Comparison of ENCODE assay signal across 8 mouse cellular contexts in the genomic region with DNA sequence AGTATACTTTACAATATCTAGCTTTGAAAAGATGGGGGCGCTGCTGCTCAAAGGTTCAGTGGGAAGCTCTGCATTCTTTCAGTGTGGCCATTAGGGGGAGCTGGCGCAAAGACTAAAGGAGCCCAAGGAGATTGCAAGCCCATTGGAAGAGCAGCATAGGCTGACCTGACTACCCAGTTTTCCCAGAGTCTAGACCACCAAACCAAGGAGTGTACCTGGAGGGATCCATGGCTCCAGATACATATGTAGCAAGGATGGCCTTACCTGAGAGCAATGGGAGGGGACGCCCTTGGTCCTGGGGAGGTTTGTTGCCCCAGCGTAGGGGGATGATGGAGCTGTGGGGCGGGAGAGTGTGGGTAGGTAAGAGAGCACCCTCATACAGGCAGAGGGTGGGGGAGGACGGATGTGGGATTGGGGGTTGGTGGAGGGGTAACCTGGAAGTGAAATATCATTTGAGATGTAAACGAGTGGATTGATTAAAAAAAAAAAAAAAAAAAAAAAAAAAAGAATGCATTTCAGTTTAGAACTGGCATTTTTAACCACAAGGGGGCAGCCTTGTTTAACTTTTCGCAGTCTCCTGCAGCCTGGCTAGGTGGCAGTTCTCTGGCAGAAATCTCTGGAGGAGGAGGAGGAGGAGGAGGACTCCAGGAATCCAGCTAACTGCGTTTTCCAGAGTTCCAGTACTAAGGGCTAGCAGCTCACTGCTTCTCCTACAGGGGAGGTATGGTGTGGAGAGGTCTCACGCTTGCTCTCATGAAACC. TPM values are rescaled to one million over a fixed set of nuclear protein-coding genes. Genes with fewer than 3 reads are reported as not detected.
DNase-seq lines count a peak whose midpoint lies in the region; ATAC-seq lines count a peak whose summit lies in the region.

No protein-coding gene starts in this region.

- no peaks in the 10 kb centered on the region for H3K27me3 ChIP-seq in forebrain, embryonic 15.5 days
- H3K27me3 ChIP-seq in hindbrain, embryonic 11.5 days (ENCODE audit: control insufficient read depth, insufficient read depth, low read length), result no peaks in the 10 kb centered on the region
- H3K27me3 ChIP-seq in lung, embryonic 16.5 days (ENCODE audit: control insufficient read depth, insufficient read depth, low read depth, low read length), result no peaks in the 10 kb centered on the region

- WGBS in forebrain, embryonic 15.5 days, result 18% methylated on average over 10 of the region's 10 CpGs
- 28% methylated on average over 10 of the region's 10 CpGs for WGBS in hindbrain, embryonic 11.5 days
- WGBS in lung, embryonic 16.5 days, result 15% methylated on average over 10 of the region's 10 CpGs

- no peaks in the 10 kb centered on the region for H3K9me3 ChIP-seq in forebrain, embryonic 15.5 days
- no peaks in the 10 kb centered on the region for H3K9me3 ChIP-seq in hindbrain, embryonic 11.5 days (ENCODE audit: control insufficient read depth, low read length)
- H3K9me3 ChIP-seq in lung, embryonic 16.5 days (ENCODE audit: control insufficient read depth, low read length), result no peaks in the 10 kb centered on the region

- no peak overlapping the region for H3K27ac ChIP-seq in forebrain, embryonic 15.5 days (replicated peaks)
- no peak overlapping the region for H3K27ac ChIP-seq in hindbrain, embryonic 11.5 days (ENCODE audit: low read depth, low read length)
- no peak overlapping the region for H3K27ac ChIP-seq in lung, embryonic 16.5 days (ENCODE audit: low read length)

- no peaks in the 10 kb centered on the region for H3K36me3 ChIP-seq in forebrain, embryonic 15.5 days
- no peaks in the 10 kb centered on the region for H3K36me3 ChIP-seq in hindbrain, embryonic 11.5 days (ENCODE audit: control insufficient read depth, insufficient read depth, low read length)
- H3K36me3 ChIP-seq in lung, embryonic 16.5 days (ENCODE audit: control insufficient read depth, insufficient read depth, low read length), result no peaks in the 10 kb centered on the region

- H3K4me1 ChIP-seq in forebrain, embryonic 15.5 days, result 0 out of 2 replicates have a peak, but pooled peaks cover 4% of the 10 kb centered on the region
- H3K4me1 ChIP-seq in hindbrain, embryonic 11.5 days (replicated peaks; ENCODE audit: control insufficient read depth, insufficient read depth, low read length), result no peaks in the 10 kb centered on the region
- no peaks in the 10 kb centered on the region for H3K4me1 ChIP-seq in lung, embryonic 16.5 days (replicated peaks; ENCODE audit: control insufficient read depth, insufficient read depth, low read length)

- peak overlapping the region; percentile 12 for H3K4me3 ChIP-seq in forebrain, embryonic 15.5 days
- H3K4me3 ChIP-seq in hindbrain, embryonic 11.5 days (ENCODE audit: low read depth, low read length), result no peak overlapping the region
- peak overlapping the region; percentile 23; the same call in 1 of the 2 replicates for H3K4me3 ChIP-seq in lung, embryonic 16.5 days (ENCODE audit: low read length)

- ATAC-seq in forebrain, embryonic 15.5 days (replicated peaks), result peak; percentile 90
- ATAC-seq in hindbrain, embryonic 11.5 days (ENCODE audit: low FRiP score), result peak; percentile 82
- peak; percentile 78 for ATAC-seq in lung, embryonic 16.5 days (ENCODE audit: low read depth)

- no peak overlapping the region for H3K9ac ChIP-seq in forebrain, embryonic 15.5 days (replicated peaks)
- H3K9ac ChIP-seq in hindbrain, embryonic 11.5 days (ENCODE audit: low read depth, low read length), result no peak overlapping the region
- H3K9ac ChIP-seq in lung, embryonic 16.5 days (ENCODE audit: low read length), result no peak overlapping the region

- peak; percentile 82 for DNase-seq in Muller cell, postnatal 12 days (ENCODE audit: inconsistent ontology term)
- peak; percentile 69 to 74 for DNase-seq in cerebellum, adult 18-20 months
- DNase-seq in hindbrain, embryonic 11.5 days (ENCODE audit: low spot score), result peak; percentile 86
- DNase-seq in layer of hippocampus, adult 9-11 months, result peak; percentile 57
- peak; percentile 66 for DNase-seq in ovary, postnatal 36 days (ENCODE audit: low spot score)
- peak; percentile 71 for DNase-seq in thymus, postnatal 4 days

- H3K4me2 ChIP-seq in forebrain, embryonic 15.5 days (replicated peaks), result peak overlapping the region; percentile 31
- H3K4me2 ChIP-seq in hindbrain, embryonic 11.5 days (replicated peaks; ENCODE audit: low read depth, low read length), result no peak overlapping the region
- H3K4me2 ChIP-seq in lung, embryonic 16.5 days (ENCODE audit: low read depth, low read length), result peak overlapping the region; percentile 46

RNA-seq across cellular contexts. Expression of gene Tom1l1, which starts 9.5 kb away (rescaled TPM):
- 11.6 and 12.7 TPM in 2 replicates for polyA plus RNA-seq in forebrain, embryonic 15.5 days (2015; fragmentation: Nextera tagmentation; extraction: Ambion mirVana)
- 17.8 and 21.4 TPM in 2 replicates for polyA plus RNA-seq in hindbrain, embryonic 11.5 days (2014; fragmentation: Nextera tagmentation; extraction: Ambion mirVana)
- 40.3 and 41.7 TPM in 2 replicates for polyA plus RNA-seq in lung, embryonic 16.5 days (2015; fragmentation: Nextera tagmentation; extraction: Ambion mirVana)

RNA-seq across cellular contexts. Expression of gene Cox11, which starts 59.7 kb away (rescaled TPM):
- polyA plus RNA-seq in forebrain, embryonic 15.5 days (2015; fragmentation: Nextera tagmentation; extraction: Ambion mirVana), result 38.0 and 39.9 TPM in 2 replicates
- 26.1 and 26.7 TPM in 2 replicates for polyA plus RNA-seq in hindbrain, embryonic 11.5 days (2014; fragmentation: Nextera tagmentation; extraction: Ambion mirVana)
- polyA plus RNA-seq in lung, embryonic 16.5 days (2015; fragmentation: Nextera tagmentation; extraction: Ambion mirVana), result 27.2 and 29.3 TPM in 2 replicates

RNA-seq across cellular contexts. Expression of gene Stxbp4, which starts 59.8 kb away (rescaled TPM):
- polyA plus RNA-seq in forebrain, embryonic 15.5 days (2015; fragmentation: Nextera tagmentation; extraction: Ambion mirVana), result 20.8 and 20.9 TPM in 2 replicates
- 38.1 and 43.5 TPM in 2 replicates for polyA plus RNA-seq in hindbrain, embryonic 11.5 days (2014; fragmentation: Nextera tagmentation; extraction: Ambion mirVana)
- polyA plus RNA-seq in lung, embryonic 16.5 days (2015; fragmentation: Nextera tagmentation; extraction: Ambion mirVana), result 20.5 and 22.4 TPM in 2 replicates
